Mouse (Mus musculus) lung, postnatal 0 days (tissue): ENCODE results near the gene Lyst. TPM values are rescaled to one million over a fixed set of nuclear protein-coding genes. Genes with fewer than 3 reads are reported as not detected.
A peak's percentile ranks its signal among the peaks of the same experiment; 100 is the strongest.

ENCODE experiments used
- ATAC-seq: fragments of 200-750 bp; cut with Nextera tagmentation; 2 replicates; pipeline ENCODE4 v1.8.0; 2017; ENCODE audit warnings: moderate library complexity
- DNase-seq: peaks from one replicate; pipeline ENCODE4 v3.0.0-alpha.2; 2016; ENCODE audit warnings: low spot score
- H3K27ac ChIP-seq: fragments of 300-500 bp; sonication (generic); 2 replicates; pipeline ENCODE4 v1.5.1; 2014; ENCODE audit warnings: antibody characterized with exemption, mild to moderate bottlenecking, low read length, mixed read lengths
- H3K27me3 ChIP-seq: fragments of 300-500 bp; sonication (generic); replicated peaks from 2 replicates; pipeline ENCODE4 v1.6.1; 2014; ENCODE audit warnings: low read length, mixed read lengths; ENCODE audit not compliant: insufficient read depth
- H3K36me3 ChIP-seq: fragments of 300-500 bp; sonication (generic); 2 replicates; pipeline ENCODE4 v1.6.1; 2014; ENCODE audit warnings: low read length, mixed read lengths; ENCODE audit not compliant: insufficient read depth
- H3K4me1 ChIP-seq: fragments of 300-500 bp; sonication (generic); 2 replicates; pipeline ENCODE4 v1.6.1; 2014; ENCODE audit warnings: antibody characterized with exemption, low read depth, low read length, mixed read lengths; ENCODE audit not compliant: insufficient read depth
- H3K4me2 ChIP-seq: fragments of 300-500 bp; sonication (generic); replicated peaks from 2 replicates; pipeline ENCODE4 v1.6.1; 2014; ENCODE audit warnings: low read depth, mild to moderate bottlenecking, low read length, moderate library complexity, mixed read lengths
- H3K4me3 ChIP-seq: fragments of 300-500 bp; sonication (generic); 2 replicates; pipeline ENCODE4 v1.5.1; 2014; ENCODE audit warnings: low read depth, low read length
- H3K9ac ChIP-seq: fragments of 300-500 bp; sonication (generic); replicated peaks from 2 replicates; pipeline ENCODE4 v1.6.1; 2014; ENCODE audit warnings: low read depth, mild to moderate bottlenecking
- H3K9me3 ChIP-seq: fragments of 300-500 bp; sonication (generic); 2 replicates; pipeline ENCODE4 v1.6.1; 2016; ENCODE audit warnings: low read length, mixed read lengths
- CTCF ChIP-seq: IDR thresholded peaks from 2 replicates; pipeline ENCODE4 v1.5.1; 2016; ENCODE audit warnings: antibody characterized with exemption, mild to moderate bottlenecking
- EP300 ChIP-seq: IDR thresholded peaks from 2 replicates; pipeline ENCODE4 v1.6.1; 2016; ENCODE audit warnings: antibody characterized with exemption, mild to moderate bottlenecking, control low read depth
- WGBS: fragments of 180-500 bp; shearing (Covaris S2); extraction: QIAGEN DNeasy Blood & Tissue Kit; methylation state at CpG from one replicate; pipeline ENCODE4 v1.1.7; 2014; 5-methylcytosine and 5-hydroxymethylcytosine counted together
- polyA plus RNA-seq: library from polyadenylated mRNA; unstranded; fragments of >200 nt; fragmentation: Nextera tagmentation; extraction: Ambion mirVana; gene quantifications from 2 replicates; pipeline ENCODE4 v1.2.1, GENCODE M21; 2015

The Lyst gene
- polyA plus RNA-seq, 1 experiment from 2014 or later = 7.1 TPM

- DNase-seq = no peak
- WGBS = under 1% methylated on average over 44 of the region's 59 CpGs
- Histone ChIP-seq H3K27ac (no peak overlapping the region), H3K27me3 (peaks cover 18% of the 10 kb centered on the region), H3K4me3 (peak overlapping the region; percentile 49), H3K9me3 (no peaks in the 10 kb centered on the region), H3K4me2 (peak overlapping the region; percentile 91), H3K4me1 (peaks cover 3% of the 10 kb centered on the region; the same call in 1 of the 2 replicates), H3K9ac (no peak overlapping the region), H3K36me3 (no peaks in the 10 kb centered on the region)
- TF ChIP-seq CTCF = no peak
- TF ChIP-seq EP300 = no peak
- peak; percentile 42 for ATAC-seq
Observed at GRCm38 (mm10) chr13:13784420-13784936, 194.3 kb downstream of the Lyst start.

DNA sequence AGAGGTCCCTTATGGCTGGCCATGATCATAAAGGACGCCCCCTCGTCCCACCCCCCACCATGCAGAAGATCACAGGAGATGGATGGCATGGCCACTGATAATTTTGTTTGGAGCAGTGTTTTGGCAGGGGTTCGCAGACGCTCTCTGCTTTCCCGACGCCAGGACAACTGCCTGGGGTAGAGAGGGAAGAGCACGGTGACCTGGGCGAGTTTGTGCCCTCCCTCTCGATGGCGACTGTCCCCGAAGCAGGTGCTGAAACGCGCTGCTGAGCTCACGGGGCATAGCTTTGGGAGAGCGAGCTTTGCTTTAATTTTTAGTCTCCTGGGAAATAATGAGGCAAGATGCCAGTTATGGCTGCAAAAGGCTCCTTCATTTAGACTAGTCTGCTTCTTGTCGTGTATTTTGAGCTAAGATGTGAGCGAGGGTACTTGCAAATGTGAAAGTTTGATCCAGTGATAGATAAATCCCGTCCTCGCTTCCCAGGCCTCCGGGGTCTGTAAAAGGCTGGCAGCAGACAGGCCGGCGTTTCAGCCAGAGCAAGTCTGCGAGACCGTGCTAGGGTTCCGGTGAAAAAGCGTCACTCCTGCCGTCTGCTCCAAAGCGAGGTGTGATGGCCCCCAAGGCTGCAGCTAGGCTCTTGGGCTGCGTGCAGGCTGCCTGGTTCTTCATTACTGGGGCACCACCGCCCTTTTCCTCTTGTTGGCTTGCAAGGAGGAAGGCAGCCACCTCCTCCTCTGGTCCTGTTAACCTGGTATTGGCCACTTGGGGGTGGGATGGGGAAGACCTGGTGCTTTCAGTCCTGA lies 195.0 kb downstream of the Lyst start:
- ATAC-seq = peak; percentile 43; the same call in 1 of the 2 replicates
- H3K4me2 ChIP-seq = peak overlapping the region; percentile 91
- WGBS = 2% methylated on average over 30 of the region's 30 CpGs
- peak overlapping the region; percentile 49 for H3K4me3 ChIP-seq
- H3K36me3 ChIP-seq = no peaks in the 10 kb centered on the region
- H3K9me3 ChIP-seq = no peaks in the 10 kb centered on the region
- TF ChIP-seq CTCF (no peak), EP300 (no peak)
- DNase-seq = peak; percentile 44
- H3K4me1 ChIP-seq = peaks cover 3% of the 10 kb centered on the region; the same call in 1 of the 2 replicates
- H3K27me3 ChIP-seq = peaks cover 18% of the 10 kb centered on the region
- no peak overlapping the region for H3K9ac ChIP-seq
- no peak overlapping the region for H3K27ac ChIP-seq

DNA sequence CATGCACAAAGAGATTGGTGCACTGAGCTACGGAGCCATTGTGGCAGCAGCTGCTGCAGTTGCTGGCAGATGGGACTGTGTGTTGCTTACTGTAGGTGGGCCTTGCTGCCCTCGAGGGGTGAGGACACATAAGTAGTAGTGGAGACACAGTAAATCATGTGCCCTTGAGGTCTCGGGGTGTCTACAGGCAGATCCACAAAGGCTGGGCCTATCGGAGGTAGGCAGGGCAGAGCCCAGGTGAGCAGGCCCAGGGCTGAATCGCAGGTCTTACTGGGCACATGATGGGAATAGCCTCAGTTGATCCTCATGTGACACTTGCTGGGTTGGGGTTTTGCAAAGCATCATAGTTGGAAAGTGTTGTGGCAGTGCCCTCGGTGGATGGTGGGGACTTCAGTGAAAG lies 196.8 kb downstream of the Lyst start:
- Histone ChIP-seq H3K9me3 (no peaks in the 10 kb centered on the region), H3K27ac (no peak overlapping the region), H3K4me1 (peaks cover 3% of the 10 kb centered on the region; the same call in 1 of the 2 replicates), H3K9ac (no peak overlapping the region), H3K27me3 (peaks cover 18% of the 10 kb centered on the region), H3K36me3 (no peaks in the 10 kb centered on the region), H3K4me3 (no peak overlapping the region), H3K4me2 (no peak overlapping the region)
- DNase-seq (no peak), ATAC-seq (no peak)
- TF ChIP-seq EP300 (no peak), CTCF (no peak)
- 84% methylated on average over 6 of the region's 6 CpGs for WGBS

- Histone ChIP-seq H3K27me3 (peaks cover 18% of the 10 kb centered on the region), H3K27ac (no peak overlapping the region), H3K9me3 (no peaks in the 10 kb centered on the region), H3K4me2 (no peak overlapping the region), H3K4me3 (no peak overlapping the region), H3K4me1 (peaks cover 3% of the 10 kb centered on the region; the same call in 1 of the 2 replicates), H3K36me3 (no peaks in the 10 kb centered on the region), H3K9ac (no peak overlapping the region)
- TF ChIP-seq CTCF (no peak), EP300 (no peak)
- WGBS = 91% methylated on average over 4 of the region's 4 CpGs
- no peak for DNase-seq
- ATAC-seq = no peak
Observed at GRCm38 (mm10) chr13:13788070-13788469, 197.9 kb downstream of the Lyst start.

DNA sequence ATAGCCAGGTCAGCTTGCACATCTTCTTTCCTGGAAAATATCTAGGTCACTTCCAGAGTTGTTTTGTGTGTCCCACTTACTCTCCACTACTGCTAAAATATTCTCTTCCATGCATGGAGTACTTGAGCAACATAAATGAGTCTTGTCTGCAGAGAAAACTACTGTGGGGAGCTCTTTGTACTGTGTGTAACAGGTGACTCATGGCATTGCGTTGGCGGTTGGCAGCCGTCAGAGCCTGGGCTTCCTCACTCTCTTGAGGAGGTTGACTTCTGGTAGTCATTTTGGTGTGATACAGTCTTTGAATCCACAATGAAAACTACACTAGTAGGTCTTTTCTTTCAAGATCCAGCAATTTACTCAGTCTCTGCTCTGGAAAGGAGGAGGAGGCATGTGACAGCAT lies 201.8 kb downstream of the Lyst start:
- ATAC-seq (no peak), DNase-seq (no peak)
- 83% methylated on average over 3 of the region's 3 CpGs for WGBS
- Histone ChIP-seq H3K9me3 (no peaks in the 10 kb centered on the region), H3K4me1 (no peaks in the 10 kb centered on the region), H3K4me2 (no peak overlapping the region), H3K9ac (no peak overlapping the region), H3K27me3 (no peaks in the 10 kb centered on the region; the same call in 1 of the 2 replicates), H3K27ac (no peak overlapping the region), H3K36me3 (no peaks in the 10 kb centered on the region), H3K4me3 (no peak overlapping the region)
- TF ChIP-seq CTCF (no peak), EP300 (no peak)

DNA sequence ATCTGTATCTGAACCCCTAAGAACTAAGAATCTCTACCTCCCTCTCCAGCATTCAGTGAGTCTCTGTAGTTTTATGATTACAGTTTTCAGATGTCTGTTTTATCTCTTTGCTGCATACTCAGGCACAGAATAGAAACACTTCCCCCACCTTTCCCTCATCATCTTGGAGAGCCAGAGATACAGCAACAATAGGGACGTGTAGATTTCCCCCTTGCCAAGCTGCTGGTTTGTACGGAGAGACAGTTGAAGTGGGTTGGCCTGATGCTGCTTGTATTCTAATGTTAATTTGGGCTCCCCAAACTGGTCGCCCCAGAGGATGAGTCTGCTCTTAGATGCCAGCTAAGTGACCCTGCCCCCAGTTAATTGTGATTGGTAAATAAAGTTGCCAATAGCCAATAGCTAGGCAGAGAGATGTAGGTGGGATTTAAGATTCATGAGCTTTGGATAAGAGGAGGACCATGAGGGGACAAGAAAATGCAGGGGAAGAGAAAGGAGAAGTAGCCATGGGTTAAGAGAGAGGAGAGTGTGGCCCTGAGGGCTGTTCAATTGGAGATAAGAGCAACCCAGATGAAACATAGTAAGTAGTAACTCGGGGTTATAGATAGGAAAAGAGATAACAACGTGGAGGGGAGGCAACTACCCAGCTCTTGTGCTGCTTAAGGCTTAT lies 205.1 kb downstream of the Lyst start:
- WGBS = 20% methylated on average over 5 of the region's 5 CpGs
- Histone ChIP-seq H3K9ac (no peak overlapping the region), H3K27ac (no peak overlapping the region), H3K36me3 (no peaks in the 10 kb centered on the region), H3K27me3 (no peaks in the 10 kb centered on the region; the same call in 1 of the 2 replicates), H3K4me2 (no peak overlapping the region), H3K4me3 (no peak overlapping the region), H3K9me3 (no peaks in the 10 kb centered on the region), H3K4me1 (no peaks in the 10 kb centered on the region)
- ATAC-seq (no peak), DNase-seq (no peak)
- TF ChIP-seq CTCF = no peak
- no peak for TF ChIP-seq EP300
